Mouse (Mus musculus): Measurements from ENCODE around the gene AI661453. TPM values are rescaled to one million over a fixed set of nuclear protein-coding genes. Genes with fewer than 3 reads are reported as not detected.

Gene AI661453
- total and polyA plus RNA-seq, 3 experiments = not detected

DNA sequence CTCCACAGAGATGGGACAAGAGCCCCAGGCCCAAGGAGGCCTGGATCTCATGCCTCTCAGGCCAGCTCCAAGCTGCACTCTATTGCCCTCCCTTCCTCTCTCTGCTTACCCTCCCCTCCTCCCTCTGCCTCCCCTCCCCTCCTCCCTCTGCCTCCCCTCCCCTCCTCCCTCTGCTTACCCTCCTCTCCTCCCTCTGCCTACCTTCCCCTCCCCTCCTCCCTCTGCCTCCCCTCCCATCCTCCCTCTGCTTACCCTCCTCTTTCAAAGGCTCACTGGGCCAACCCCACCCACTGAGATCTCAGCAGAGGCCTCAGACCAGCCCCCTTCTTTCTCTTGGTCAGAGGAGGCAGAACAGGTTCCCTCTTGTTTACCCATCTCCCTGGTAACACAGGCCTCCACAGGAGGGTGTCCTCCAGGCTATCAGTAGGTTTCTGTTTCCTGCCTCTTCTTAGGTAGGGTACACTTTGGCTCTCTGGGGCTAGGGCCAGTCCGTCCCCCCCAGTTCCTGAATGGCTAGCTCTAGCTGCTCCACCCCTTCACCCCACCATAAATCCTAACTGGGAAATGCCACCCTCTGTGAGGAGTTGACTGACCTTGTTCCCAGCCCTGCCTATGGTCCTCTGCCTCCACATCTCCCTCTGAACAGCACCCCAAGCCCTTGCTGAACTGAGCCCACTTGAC lies 48.0 kb downstream of the AI661453 start:
- dilution Hi-C loops (cut with MboI; ENCODE audit: extremely low pct_ligation_motif_present, extremely low pct_unique_long_range_greater_than_20kb, low sequenced_read_pairs) = no loop called here

DNA sequence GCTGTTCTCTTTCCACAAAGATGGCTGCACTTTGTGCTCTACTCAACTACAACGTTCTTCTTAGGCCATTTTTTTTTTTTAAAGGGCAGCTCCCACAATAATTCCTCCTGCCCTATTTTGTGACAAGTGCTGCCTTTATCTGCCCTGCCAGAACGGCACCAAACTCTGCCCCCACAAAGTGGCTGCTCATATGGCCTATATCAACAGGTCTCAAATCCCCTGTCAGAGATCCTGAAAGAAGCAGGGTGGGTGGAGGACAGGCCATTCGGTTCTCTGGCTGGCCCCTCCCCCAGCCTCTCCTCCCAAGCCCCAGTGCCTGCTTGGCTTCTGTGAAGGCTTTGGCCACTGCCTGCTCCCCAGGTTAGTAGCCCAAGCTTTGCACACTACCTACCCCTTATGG lies 48.6 kb downstream of the AI661453 start:
- H3K79me2 ChIP-seq (replicated peaks; ENCODE audit: control insufficient read depth, extremely low read depth, insufficient read depth, poor library complexity, severe bottlenecking) = no peaks in the 10 kb centered on the region
- no peak overlapping the region for H3K27ac ChIP-seq (ENCODE audit: insufficient read depth, low read depth)
- H3K4me1 ChIP-seq (ENCODE audit: control insufficient read depth in 1 of 2, insufficient read depth in 2 of 2) = peaks cover 19 to 33% of the 10 kb centered on the region in 2 experiments
- no peak overlapping the region for H3K4me3 ChIP-seq (replicated peaks in 1 of 3; ENCODE audit: low read depth in 2 of 3, low read length in 2 of 3, poor library complexity in 1 of 3)
- H3K4me2 ChIP-seq (ENCODE audit: insufficient read depth, low read depth, poor library complexity, severe bottlenecking) = no peak overlapping the region
- H3K9me3 ChIP-seq (replicated peaks; ENCODE audit: low read length) = no peaks in the 10 kb centered on the region
- dilution Hi-C loops (cut with MboI; ENCODE audit: extremely low pct_ligation_motif_present, extremely low pct_unique_long_range_greater_than_20kb, low sequenced_read_pairs) (no loop called here), in situ Hi-C loops (cut with MboI; ENCODE audit: low pct_ligation_motif_present, low pct_unique_long_range_greater_than_20kb, low sequenced_read_pairs) (no loop called here)
- no peak for TF ChIP-seq BHLHE40 (IDR thresholded peaks at IDR 0.05; ENCODE audit: low read depth, low read length)
- no peak for TF ChIP-seq POLR2AphosphoS2 (IDR thresholded peaks at IDR 0.05; ENCODE audit: low read depth, low read length)
- TF ChIP-seq CHD2 (IDR thresholded peaks at IDR 0.05; ENCODE audit: low read length) = no peak
- no peak for TF ChIP-seq PAX5 (IDR thresholded peaks at IDR 0.05; ENCODE audit: low read length)
- no peak for TF ChIP-seq ZC3H11A (IDR thresholded peaks at IDR 0.05; ENCODE audit: low read depth, low read length)
- no peak for TF ChIP-seq MEF2A (IDR thresholded peaks at IDR 0.05; ENCODE audit: borderline replicate concordance, low read depth, low read length)
- no peak for TF ChIP-seq NELFE (IDR thresholded peaks at IDR 0.05; ENCODE audit: low read depth, low read length)
- no peak for TF ChIP-seq RAD21 (IDR thresholded peaks at IDR 0.05; ENCODE audit: low read depth, low read length)
- TF ChIP-seq ELF1 (IDR thresholded peaks at IDR 0.05; ENCODE audit: low read depth, low read length) = no peak
- no peak for TF ChIP-seq SIN3A (IDR thresholded peaks at IDR 0.05; ENCODE audit: low read length)
- TF ChIP-seq KAT2A (IDR thresholded peaks at IDR 0.05; ENCODE audit: insufficient replicate concordance, low read length) = no peak
- no peak for TF ChIP-seq MXI1 (IDR thresholded peaks at IDR 0.05; ENCODE audit: low read depth, low read length)
- no peak for TF ChIP-seq JUND (conservative IDR thresholded peaks at IDR 0.05; ENCODE audit: low read depth, low read length)
- TF ChIP-seq HCFC1 (IDR thresholded peaks at IDR 0.05; ENCODE audit: low read depth, low read length) = no peak
- no peak for TF ChIP-seq GABPA (IDR thresholded peaks at IDR 0.05; ENCODE audit: insufficient replicate concordance, low read depth, low read length)
- TF ChIP-seq CTCF (conservative IDR thresholded peaks at IDR 0.05 in 1 of 2, IDR thresholded peaks at IDR 0.05 in 1 of 2; ENCODE audit: low read depth in 2 of 2, low read length in 2 of 2) = no peak
- no peak for TF ChIP-seq MAX (IDR thresholded peaks at IDR 0.05; ENCODE audit: low read length)
- no peak for TF ChIP-seq UBTF (IDR thresholded peaks at IDR 0.05; ENCODE audit: low read depth, low read length)
- DNase-seq (ENCODE audit: extremely low read depth) = no peak
- H3K36me3 ChIP-seq (replicated peaks in 1 of 2; ENCODE audit: control insufficient read depth in 1 of 2, insufficient read depth in 1 of 2, low read length in 1 of 2) = peaks cover 17 to 31% of the 10 kb centered on the region in 2 experiments
- no peak overlapping the region for H3K9ac ChIP-seq (ENCODE audit: insufficient read depth, low read depth)
- no peaks in the 10 kb centered on the region for H3K27me3 ChIP-seq (replicated peaks)

More for the DNA sequence above, 48.0 kb downstream of the AI661453 start:
- Histone ChIP-seq H3K9me3 (replicated peaks; ENCODE audit: low read length) (no peaks in the 10 kb centered on the region), H3K4me1 (ENCODE audit: control insufficient read depth in 1 of 2, insufficient read depth in 2 of 2) (peaks cover 19 to 33% of the 10 kb centered on the region in 2 experiments), H3K79me2 (replicated peaks; ENCODE audit: control insufficient read depth, extremely low read depth, insufficient read depth, poor library complexity, severe bottlenecking) (no peaks in the 10 kb centered on the region), H3K27me3 (replicated peaks) (no peaks in the 10 kb centered on the region), H3K4me3 (replicated peaks in 1 of 3; ENCODE audit: low read depth in 2 of 3, low read length in 2 of 3, poor library complexity in 1 of 3) (no peak overlapping the region), H3K27ac (ENCODE audit: insufficient read depth, low read depth) (no peak overlapping the region), H3K9ac (ENCODE audit: insufficient read depth, low read depth) (no peak overlapping the region), H3K36me3 (replicated peaks in 1 of 2; ENCODE audit: control insufficient read depth in 1 of 2, insufficient read depth in 1 of 2, low read length in 1 of 2) (peaks cover 11 to 25% of the 10 kb centered on the region in 2 experiments), H3K4me2 (ENCODE audit: insufficient read depth, low read depth, poor library complexity, severe bottlenecking) (no peak overlapping the region)
- DNase-seq (ENCODE audit: extremely low read depth) = peak; percentile 30
- in situ Hi-C loops (cut with MboI; ENCODE audit: low pct_ligation_motif_present, low pct_unique_long_range_greater_than_20kb, low sequenced_read_pairs) = no loop called here
- TF ChIP-seq CHD1 (IDR thresholded peaks at IDR 0.05; ENCODE audit: low read depth, low read length) (no peak), JUND (conservative IDR thresholded peaks at IDR 0.05; ENCODE audit: low read depth, low read length) (no peak), RAD21 (IDR thresholded peaks at IDR 0.05; ENCODE audit: low read depth, low read length) (no peak), MXI1 (IDR thresholded peaks at IDR 0.05; ENCODE audit: low read depth, low read length) (no peak), NELFE (IDR thresholded peaks at IDR 0.05; ENCODE audit: low read depth, low read length) (no peak)

All from CH12.LX (cell line).